Mouse (Mus musculus) cerebellum, adult 2 months (tissue): ENCODE results near the gene Wnt3a.

Experiments used
- CTCF ChIP-seq: fragments of 200-500 bp; IDR thresholded peaks from 2 replicates; pipeline ENCODE4 v1.5.1; 2011; ENCODE audit warnings: low read depth, mild to moderate bottlenecking, control low read depth, low read length, moderate library complexity, borderline replicate concordance; ENCODE audit not compliant: insufficient read depth
- POLR2A ChIP-seq: fragments of 200-500 bp; IDR thresholded peaks from 2 replicates; pipeline ENCODE4 v1.6.1; 2011; ENCODE audit warnings: low read length, control low read depth, borderline replicate concordance; ENCODE audit not compliant: insufficient read depth

- TF ChIP-seq CTCF = no peak
- no peak for TF ChIP-seq POLR2A
Measured at GRCm38 (mm10) chr11:59306461-59307421, 16.2 kb upstream of the Wnt3a start, which contains the start of gene Wnt9a.
